Mouse (Mus musculus): ENCODE data around the gene Rab7. TPM values are rescaled to one million over a fixed set of nuclear protein-coding genes. Genes with fewer than 3 reads are reported as not detected.
A peak's percentile ranks its signal among the peaks of the same experiment; 100 is the strongest.
"Not testable (repeated sequence)": the region's sequence is repeated elsewhere in the genome, so short reads cannot be mapped to it uniquely, and the experiment has no call there.

Rab7 gene
- polyA plus RNA-seq, 1 experiment from 2014 or later: 253 TPM

- Histone ChIP-seq H3K36me3 (ENCODE audit: insufficient read depth, low read length) (no peaks in the 10 kb centered on the region), H3K9ac (replicated peaks; ENCODE audit: low read depth) (peak overlapping the region; percentile 50), H3K4me3 (ENCODE audit: low read depth, low read length) (peak overlapping the region; percentile 76), H3K4me1 (ENCODE audit: insufficient read depth, low read depth, low read length) (peaks cover 3% of the 10 kb centered on the region; the same call in 1 of the 2 replicates), H3K27ac (ENCODE audit: low read length) (no peak overlapping the region), H3K4me2 (replicated peaks; ENCODE audit: low read depth, low read length) (peak overlapping the region; percentile 94), H3K27me3 (replicated peaks; ENCODE audit: insufficient read depth, low read length) (no peaks in the 10 kb centered on the region), H3K9me3 (ENCODE audit: low read length) (no peaks in the 10 kb centered on the region)
- ATAC-seq (peak; percentile 86), DNase-seq (ENCODE audit: low spot score) (peak; percentile 79)
- TF ChIP-seq CTCF (IDR thresholded peaks at IDR 0.05): peak; percentile 60
- no peak for TF ChIP-seq EP300 (IDR thresholded peaks at IDR 0.05)
- 1% methylated on average over 49 of the region's 66 CpGs for WGBS
These were observed 64.6 kb downstream of the Rab7 start for GRCm38 (mm10) chr6:87980374-87981029.

- Histone ChIP-seq H3K4me1 (ENCODE audit: insufficient read depth, low read depth, low read length) (peaks cover 3% of the 10 kb centered on the region; the same call in 1 of the 2 replicates), H3K9me3 (ENCODE audit: low read length) (no peaks in the 10 kb centered on the region), H3K27me3 (replicated peaks; ENCODE audit: insufficient read depth, low read length) (no peaks in the 10 kb centered on the region), H3K36me3 (ENCODE audit: insufficient read depth, low read length) (no peaks in the 10 kb centered on the region), H3K9ac (replicated peaks; ENCODE audit: low read depth) (no peak overlapping the region), H3K4me3 (ENCODE audit: low read depth, low read length) (no peak overlapping the region), H3K4me2 (replicated peaks; ENCODE audit: low read depth, low read length) (no peak overlapping the region), H3K27ac (ENCODE audit: low read length) (no peak overlapping the region)
- ATAC-seq: no peak
- no peak for DNase-seq (ENCODE audit: low spot score)
- WGBS: 66% methylated on average over 3 of the region's 3 CpGs
- TF ChIP-seq CTCF (IDR thresholded peaks at IDR 0.05) (no peak), EP300 (IDR thresholded peaks at IDR 0.05) (no peak)
These were observed 65.3 kb downstream of the Rab7 start for GRCm38 (mm10) chr6:87979728-87980127.

GRCm38 (mm10) chr6:87970041-87970440 is 75.0 kb downstream of the Rab7 start:
- TF ChIP-seq EP300 (IDR thresholded peaks at IDR 0.05): no peak
- TF ChIP-seq CTCF (IDR thresholded peaks at IDR 0.05): no peak
- Histone ChIP-seq H3K9ac (replicated peaks; ENCODE audit: low read depth) (no peak overlapping the region), H3K27ac (ENCODE audit: low read length) (no peak overlapping the region), H3K4me3 (ENCODE audit: low read depth, low read length) (no peak overlapping the region), H3K36me3 (ENCODE audit: insufficient read depth, low read length) (no peaks in the 10 kb centered on the region), H3K9me3 (ENCODE audit: low read length) (no peaks in the 10 kb centered on the region), H3K27me3 (replicated peaks; ENCODE audit: insufficient read depth, low read length) (no peaks in the 10 kb centered on the region), H3K4me2 (replicated peaks; ENCODE audit: low read depth, low read length) (no peak overlapping the region), H3K4me1 (ENCODE audit: insufficient read depth, low read depth, low read length) (no peaks in the 10 kb centered on the region)
- ATAC-seq: no peak
- no peak for DNase-seq (ENCODE audit: low spot score)
- 21% methylated on average over 2 of the region's 2 CpGs for WGBS

GRCm38 (mm10) chr6:87962457-87962856 is 82.6 kb downstream of the Rab7 start:
- H3K4me1 ChIP-seq (ENCODE audit: insufficient read depth, low read depth, low read length); H3K36me3 ChIP-seq (ENCODE audit: insufficient read depth, low read length); H3K4me2 ChIP-seq (replicated peaks; ENCODE audit: low read depth, low read length); DNase-seq (ENCODE audit: low spot score); H3K4me3 ChIP-seq (ENCODE audit: low read depth, low read length); H3K9me3 ChIP-seq (ENCODE audit: low read length); ATAC-seq; H3K27me3 ChIP-seq (replicated peaks; ENCODE audit: insufficient read depth, low read length); H3K27ac ChIP-seq (ENCODE audit: low read length); H3K9ac ChIP-seq (replicated peaks; ENCODE audit: low read depth): not testable (repeated sequence)
- 45% methylated on average over 4 of the region's 4 CpGs for WGBS

Small RNA genes within 50 kb of the gene (microRNA-seq; reads per million reads assigned to microRNA genes)
- not detected for gene Gm47286

Other genes starting within 250 kb of the Rab7 start
- gene Rab43, start 233.1 kb downstream of the Rab7 start, polyA plus RNA-seq (2015; fragmentation: Nextera tagmentation; extraction: Ambion mirVana): 13.5 and 15.1 TPM in 2 replicates
- gene Gm45140, start 209.5 kb downstream of the Rab7 start, polyA plus RNA-seq (2015; fragmentation: Nextera tagmentation; extraction: Ambion mirVana): 0.73 and 0.94 TPM in 2 replicates
- gene Isy1, start 206.5 kb downstream of the Rab7 start, polyA plus RNA-seq (2015; fragmentation: Nextera tagmentation; extraction: Ambion mirVana): 21.4 and 24.1 TPM in 2 replicates
- 565 and 604 TPM in 2 replicates for gene Cnbp, start 194.2 kb downstream of the Rab7 start, polyA plus RNA-seq (2015; fragmentation: Nextera tagmentation; extraction: Ambion mirVana)
- gene Copg1, start 157.5 kb downstream of the Rab7 start, polyA plus RNA-seq (2015; fragmentation: Nextera tagmentation; extraction: Ambion mirVana): 72.2 and 75.4 TPM in 2 replicates
- gene Hmces, start 131.3 kb downstream of the Rab7 start, polyA plus RNA-seq (2015; fragmentation: Nextera tagmentation; extraction: Ambion mirVana): 33.5 and 34.5 TPM in 2 replicates
- 9.1 and 11.5 TPM in 2 replicates for gene H1fx, start 63.6 kb downstream of the Rab7 start, polyA plus RNA-seq (2015; fragmentation: Nextera tagmentation; extraction: Ambion mirVana)
- gene Rpn1, start 39.2 kb upstream of the Rab7 start, polyA plus RNA-seq (2015; fragmentation: Nextera tagmentation; extraction: Ambion mirVana): 209 and 226 TPM in 2 replicates
- gene Gata2, start 148.6 kb upstream of the Rab7 start, polyA plus RNA-seq (2015; fragmentation: Nextera tagmentation; extraction: Ambion mirVana): 86.2 and 104 TPM in 2 replicates
- gene Dnajb8, start 177.0 kb upstream of the Rab7 start, polyA plus RNA-seq (2015; fragmentation: Nextera tagmentation; extraction: Ambion mirVana): not detected in 2 replicates